Mouse (Mus musculus): ENCODE measurements around the gene Nr2f2. TPM values are rescaled to one million over a fixed set of nuclear protein-coding genes. Genes with fewer than 3 reads are reported as not detected.

Gene Nr2f2
- polyA plus RNA-seq, 1 experiment from 2014 or later, result 103 TPM

GRCm38 (mm10) chr7:70347618-70347958 lies 18.9 kb downstream of the Nr2f2 start:
- Histone ChIP-seq H3K4me3 (0 out of 2 replicates have a peak overlapping the region, but pooled peaks have one; percentile 7), H3K4me1 (peaks cover 70% of the 10 kb centered on the region), H3K4me2 (replicated peaks) (peak overlapping the region; percentile 82), H3K9ac (peak overlapping the region; percentile 56), H3K36me3 (no peaks in the 10 kb centered on the region), H3K27me3 (replicated peaks) (peaks cover 17% of the 10 kb centered on the region; the same call in 1 of the 2 replicates), H3K9me3 (no peaks in the 10 kb centered on the region), H3K27ac (peak overlapping the region; percentile 50; the same call in 1 of the 2 replicates)
- 6% methylated on average over 14 of the region's 14 CpGs for WGBS
- no peak for ATAC-seq (ENCODE audit: low FRiP score, low read depth)

DNA sequence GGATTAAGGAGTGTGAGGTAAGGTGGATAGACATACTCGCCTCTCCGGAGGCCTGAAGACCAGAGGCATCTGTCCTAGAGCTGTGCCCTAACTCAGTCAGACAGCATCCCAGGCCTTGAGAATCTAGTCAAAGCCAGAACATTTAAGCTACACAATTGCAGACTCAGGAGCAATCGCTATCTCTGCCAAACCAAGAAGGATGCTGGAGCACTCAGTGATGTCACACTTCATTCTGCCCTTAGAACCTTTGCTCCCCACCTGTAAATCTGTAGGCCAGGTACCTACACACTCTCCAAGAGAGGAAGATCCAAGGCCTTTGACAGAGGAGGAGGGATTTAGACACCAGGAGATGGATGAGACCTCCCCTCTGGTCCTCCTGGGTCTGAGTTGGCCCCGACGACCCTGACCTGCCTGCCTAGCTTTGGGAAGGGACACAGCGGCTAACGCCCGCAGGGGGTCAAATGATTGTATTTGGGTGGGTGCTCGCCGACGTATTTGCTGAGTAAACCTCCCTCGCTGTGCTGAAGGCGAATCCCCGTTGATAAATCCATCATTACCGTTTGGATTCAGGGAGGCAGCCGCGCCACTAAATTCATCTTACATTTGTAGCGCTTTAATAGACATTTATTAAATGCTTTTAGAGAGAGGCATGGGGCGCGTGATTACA lies 19.5 kb downstream of the Nr2f2 start:
- H3K4me1 ChIP-seq, result peaks cover 70% of the 10 kb centered on the region
- no peak for ATAC-seq (ENCODE audit: low FRiP score, low read depth)
- no peaks in the 10 kb centered on the region for H3K9me3 ChIP-seq
- no peaks in the 10 kb centered on the region for H3K36me3 ChIP-seq
- 10% methylated on average over 20 of the region's 20 CpGs for WGBS
- peak overlapping the region; percentile 82 for H3K4me2 ChIP-seq (replicated peaks)
- no peak overlapping the region for H3K4me3 ChIP-seq
- H3K27ac ChIP-seq, result peak overlapping the region; percentile 10; the same call in 1 of the 2 replicates
- H3K9ac ChIP-seq, result peak overlapping the region; percentile 56; the same call in 1 of the 2 replicates
- peaks cover 19% of the 10 kb centered on the region; the same call in 1 of the 2 replicates for H3K27me3 ChIP-seq (replicated peaks)

- H3K27me3 ChIP-seq (replicated peaks), result peaks cover 25% of the 10 kb centered on the region
- under 1% methylated on average over 35 of the region's 35 CpGs for WGBS
- peak overlapping the region; percentile 56 for H3K9ac ChIP-seq
- peak overlapping the region; percentile 57; the same call in 1 of the 2 replicates for H3K27ac ChIP-seq
- ATAC-seq (ENCODE audit: low FRiP score, low read depth), result peak; percentile 57
- H3K36me3 ChIP-seq, result no peaks in the 10 kb centered on the region
- no peaks in the 10 kb centered on the region for H3K9me3 ChIP-seq
- H3K4me1 ChIP-seq, result peaks cover 70% of the 10 kb centered on the region
- H3K4me3 ChIP-seq, result peak overlapping the region; percentile 36
- H3K4me2 ChIP-seq (replicated peaks), result peak overlapping the region; percentile 82
Measured at GRCm38 (mm10) chr7:70346010-70346536, 20.5 kb downstream of the Nr2f2 start.

DNA sequence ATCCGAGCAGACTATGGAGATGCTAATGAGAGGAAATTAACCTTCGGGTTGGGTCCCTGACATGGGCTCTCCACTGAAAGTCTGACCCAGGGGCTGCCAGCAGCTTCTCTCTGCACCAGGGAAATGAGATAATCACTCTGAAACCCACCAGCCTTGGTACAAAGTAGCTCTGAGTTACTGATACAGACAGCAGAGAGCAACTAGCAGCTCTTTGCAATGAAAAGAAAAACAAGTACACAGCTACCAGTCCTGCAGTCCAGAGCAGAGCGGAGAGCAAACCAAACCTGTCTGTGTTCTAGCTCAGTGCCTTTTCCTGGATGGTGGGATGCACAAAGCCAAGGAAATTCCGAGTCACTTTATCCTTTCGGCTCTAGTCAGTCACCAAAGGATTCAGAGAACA lies 23.1 kb downstream of the Nr2f2 start:
- Histone ChIP-seq H3K36me3 (no peaks in the 10 kb centered on the region), H3K27ac (no peak overlapping the region), H3K9me3 (no peaks in the 10 kb centered on the region), H3K9ac (no peak overlapping the region), H3K4me3 (no peak overlapping the region), H3K27me3 (replicated peaks) (peaks cover 51% of the 10 kb centered on the region), H3K4me2 (replicated peaks) (peak overlapping the region; percentile 1; the same call in 1 of the 2 replicates), H3K4me1 (peaks cover 51% of the 10 kb centered on the region)
- 21% methylated on average over 5 of the region's 5 CpGs for WGBS
- no peak for ATAC-seq (ENCODE audit: low FRiP score, low read depth)

GRCm38 (mm10) chr7:70342771-70343170 lies 23.8 kb downstream of the Nr2f2 start:
- peaks cover 47% of the 10 kb centered on the region for H3K4me1 ChIP-seq

GRCm38 (mm10) chr7:70342076-70342475 lies 24.5 kb downstream of the Nr2f2 start:
- Histone ChIP-seq H3K4me2 (replicated peaks) (no peak overlapping the region), H3K27me3 (replicated peaks) (peaks cover 64% of the 10 kb centered on the region), H3K4me1 (peaks cover 44% of the 10 kb centered on the region), H3K9ac (no peak overlapping the region), H3K4me3 (no peak overlapping the region), H3K36me3 (no peaks in the 10 kb centered on the region), H3K27ac (no peak overlapping the region), H3K9me3 (no peaks in the 10 kb centered on the region)
- 21% methylated on average over 2 of the region's 2 CpGs for WGBS
- ATAC-seq (ENCODE audit: low FRiP score, low read depth), result no peak

More at GRCm38 (mm10) chr7:70342771-70343170, 23.8 kb downstream of the Nr2f2 start:
- Histone ChIP-seq H3K9ac (no peak overlapping the region), H3K27me3 (replicated peaks) (peaks cover 58% of the 10 kb centered on the region), H3K36me3 (no peaks in the 10 kb centered on the region), H3K27ac (no peak overlapping the region), H3K4me2 (replicated peaks) (peak overlapping the region; percentile 1; the same call in 1 of the 2 replicates), H3K9me3 (no peaks in the 10 kb centered on the region), H3K4me3 (no peak overlapping the region)
- 11% methylated on average over 8 of the region's 8 CpGs for WGBS
- no peak for ATAC-seq (ENCODE audit: low FRiP score, low read depth)

DNA sequence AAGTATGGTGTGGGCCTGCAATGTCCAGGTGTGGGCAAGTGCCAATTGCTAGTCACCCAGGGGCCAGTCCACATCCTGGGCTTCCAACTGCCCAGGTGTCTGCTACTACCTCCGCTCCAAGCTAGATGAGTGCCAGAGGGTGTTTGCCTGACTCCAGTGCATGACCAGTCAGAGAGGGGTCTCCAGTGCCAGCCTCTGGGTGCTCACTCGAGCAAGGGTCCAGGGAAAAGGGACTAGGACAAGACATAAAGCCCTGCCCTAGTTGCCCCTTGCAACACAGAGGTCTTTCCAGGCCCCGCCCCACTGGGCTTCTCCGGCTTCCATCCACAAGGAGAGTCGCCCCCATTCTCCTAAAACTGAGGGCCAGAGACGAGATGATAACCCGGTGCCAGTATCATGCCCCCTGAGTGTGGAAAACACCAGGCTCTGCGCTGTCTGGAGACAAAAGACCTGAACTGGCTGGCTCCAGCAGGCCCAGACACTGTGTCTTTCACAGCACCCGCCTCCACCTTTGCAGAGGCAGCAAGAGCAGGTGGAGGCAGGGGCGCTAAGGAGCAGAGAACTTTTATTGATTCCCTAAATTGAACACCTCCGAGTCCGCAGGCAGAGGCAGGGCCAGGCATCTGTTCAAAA lies 26.4 kb downstream of the Nr2f2 start:
- no peak overlapping the region for H3K9ac ChIP-seq
- H3K4me3 ChIP-seq, result no peak overlapping the region
- 28% methylated on average over 12 of the region's 12 CpGs for WGBS
- H3K4me2 ChIP-seq (replicated peaks), result no peak overlapping the region
- H3K4me1 ChIP-seq, result peaks cover 28% of the 10 kb centered on the region
- H3K9me3 ChIP-seq, result no peaks in the 10 kb centered on the region
- H3K27ac ChIP-seq, result no peak overlapping the region
- ATAC-seq (ENCODE audit: low FRiP score, low read depth), result no peak
- no peaks in the 10 kb centered on the region for H3K36me3 ChIP-seq
- H3K27me3 ChIP-seq (replicated peaks), result peaks cover 82% of the 10 kb centered on the region

- Histone ChIP-seq H3K4me2 (replicated peaks) (peak overlapping the region; percentile 56), H3K4me1 (peaks cover 18% of the 10 kb centered on the region), H3K27me3 (replicated peaks) (peaks cover 84% of the 10 kb centered on the region), H3K9ac (no peak overlapping the region), H3K27ac (no peak overlapping the region), H3K36me3 (no peaks in the 10 kb centered on the region), H3K4me3 (no peak overlapping the region), H3K9me3 (no peaks in the 10 kb centered on the region)
- ATAC-seq (ENCODE audit: low FRiP score, low read depth), result no peak
- 13% methylated on average over 7 of the region's 7 CpGs for WGBS
Measured at GRCm38 (mm10) chr7:70338265-70338640, 28.3 kb downstream of the Nr2f2 start.

DNA sequence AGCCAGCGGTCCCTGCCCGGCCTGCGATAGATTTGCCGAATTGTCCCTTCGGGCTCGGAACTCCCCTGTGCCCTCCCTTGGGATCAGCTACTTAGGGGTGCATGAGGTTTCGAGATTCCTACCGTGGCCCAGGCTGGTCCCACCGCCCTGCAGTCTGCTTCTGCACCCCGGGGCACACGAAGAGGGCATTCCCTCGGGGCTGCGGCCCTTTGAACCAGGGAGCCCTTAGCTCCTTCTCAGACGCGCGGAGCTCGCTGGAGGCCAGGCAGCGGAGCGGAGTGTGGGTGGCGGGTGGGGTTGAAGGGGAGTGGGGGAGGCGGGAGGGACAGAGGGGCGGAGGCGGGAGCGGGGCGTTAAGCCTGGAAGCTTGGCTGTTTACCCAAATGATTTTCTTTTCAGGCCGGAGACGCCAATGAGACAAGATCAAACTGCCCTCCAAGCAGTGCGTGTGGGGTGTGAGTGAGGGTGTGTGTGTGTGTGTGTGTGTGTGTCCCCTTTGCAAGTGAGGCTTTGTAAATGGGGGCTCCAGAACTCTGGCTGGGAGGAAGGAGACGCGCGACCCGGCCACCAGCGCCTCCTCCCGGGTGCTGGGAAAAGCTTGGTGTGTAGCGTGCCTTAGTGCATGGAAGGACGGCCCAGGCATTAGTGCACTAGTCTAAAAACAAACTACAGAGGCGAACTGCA lies 28.8 kb downstream of the Nr2f2 start:
- H3K4me3 ChIP-seq, result peak overlapping the region; percentile 15; the same call in 1 of the 2 replicates
- WGBS, result 3% methylated on average over 37 of the region's 37 CpGs
- H3K9me3 ChIP-seq, result no peaks in the 10 kb centered on the region
- 0 out of 2 replicates have a peak, but pooled peaks have one; percentile 42 for ATAC-seq (ENCODE audit: low FRiP score, low read depth)
- H3K36me3 ChIP-seq, result no peaks in the 10 kb centered on the region
- peaks cover 15% of the 10 kb centered on the region for H3K4me1 ChIP-seq
- peaks cover 86% of the 10 kb centered on the region for H3K27me3 ChIP-seq (replicated peaks)
- peak overlapping the region; percentile 56 for H3K4me2 ChIP-seq (replicated peaks)
- peak overlapping the region; percentile 22 for H3K9ac ChIP-seq
- no peak overlapping the region for H3K27ac ChIP-seq

- Histone ChIP-seq H3K36me3 (no peaks in the 10 kb centered on the region), H3K4me3 (no peak overlapping the region), H3K27ac (no peak overlapping the region), H3K27me3 (replicated peaks) (peaks cover 92% of the 10 kb centered on the region), H3K4me2 (replicated peaks) (peak overlapping the region; percentile 27; the same call in 1 of the 2 replicates), H3K9me3 (no peaks in the 10 kb centered on the region), H3K4me1 (peaks cover 24% of the 10 kb centered on the region), H3K9ac (no peak overlapping the region)
- ATAC-seq (ENCODE audit: low FRiP score, low read depth), result no peak
- WGBS, result 12% methylated on average over 13 of the region's 13 CpGs
Measured at GRCm38 (mm10) chr7:70336571-70337240, 29.8 kb downstream of the Nr2f2 start.

DNA sequence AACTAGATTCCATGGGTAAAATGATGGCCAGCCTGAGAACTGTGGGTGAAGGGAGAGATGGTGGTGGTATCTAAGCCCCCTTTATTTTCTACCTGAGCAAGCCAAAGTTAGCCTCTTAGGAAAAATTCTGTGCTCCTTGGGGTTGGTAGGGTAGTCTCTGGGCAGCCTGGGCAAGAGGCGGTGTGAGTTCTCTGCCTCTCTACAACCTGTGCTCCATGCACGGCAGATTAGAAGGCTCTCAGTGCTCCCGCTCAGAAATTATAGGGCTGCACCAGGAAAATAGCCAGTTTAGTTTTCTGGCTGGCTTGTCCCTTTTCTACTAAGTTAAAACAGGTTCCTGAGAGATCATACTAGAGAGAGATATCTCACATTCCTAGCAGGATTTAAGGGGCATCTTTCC lies 30.4 kb downstream of the Nr2f2 start:
- H3K27me3 ChIP-seq (replicated peaks), result peaks cover 92% of the 10 kb centered on the region
- H3K4me3 ChIP-seq, result no peak overlapping the region
- H3K9me3 ChIP-seq, result no peaks in the 10 kb centered on the region
- no peak overlapping the region for H3K27ac ChIP-seq
- H3K36me3 ChIP-seq, result no peaks in the 10 kb centered on the region
- no peak overlapping the region for H3K9ac ChIP-seq
- H3K4me1 ChIP-seq, result peaks cover 30% of the 10 kb centered on the region
- WGBS, result 32% methylated on average over 3 of the region's 3 CpGs
- no peak overlapping the region for H3K4me2 ChIP-seq (replicated peaks)
- no peak for ATAC-seq (ENCODE audit: low FRiP score, low read depth)

Measured in neural tube, embryonic 12.5 days (tissue).